Mouse (Mus musculus): ENCODE measurements around the gene Col27a1.

Col27a1 gene

GRCm38 (mm10) chr4:63314063-63314462, 100.3 kb downstream of the Col27a1 start:
- DNase-seq, result no peak

GRCm38 (mm10) chr4:63316076-63316746, 102.4 kb downstream of the Col27a1 start:
- DNase-seq, result peak; percentile 27

GRCm38 (mm10) chr4:63319566-63319965, 105.8 kb downstream of the Col27a1 start:
- DNase-seq, result peak; percentile 60

- no peak for DNase-seq
These were observed 109.5 kb downstream of the Col27a1 start for GRCm38 (mm10) chr4:63323275-63323815.

- DNase-seq, result no peak
These were observed 119.6 kb downstream of the Col27a1 start for GRCm38 (mm10) chr4:63333403-63333802.

- DNase-seq, result no peak
These were observed 124.7 kb downstream of the Col27a1 start for GRCm38 (mm10) chr4:63338414-63339076.

DNA sequence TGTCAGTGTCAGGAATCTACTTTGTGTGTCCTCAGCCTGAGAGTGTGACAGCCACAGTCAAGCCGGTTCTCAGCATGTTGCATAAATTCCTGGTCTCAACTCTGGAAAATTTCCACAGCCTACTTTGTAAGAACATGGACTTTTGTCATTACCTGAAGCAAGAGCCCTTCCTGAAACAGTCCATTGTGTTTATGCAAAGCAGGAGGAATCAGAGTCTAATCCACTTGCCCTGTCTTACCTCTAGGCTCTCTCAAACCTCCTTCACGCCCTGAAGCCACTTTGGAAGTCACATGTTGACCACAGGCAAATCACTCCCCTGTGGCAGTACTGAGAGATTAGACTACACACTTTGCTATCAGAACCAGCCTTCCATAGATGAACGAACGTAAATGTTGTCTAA, 128.7 kb downstream of the Col27a1 start:
- DNase-seq, result no peak

DNA sequence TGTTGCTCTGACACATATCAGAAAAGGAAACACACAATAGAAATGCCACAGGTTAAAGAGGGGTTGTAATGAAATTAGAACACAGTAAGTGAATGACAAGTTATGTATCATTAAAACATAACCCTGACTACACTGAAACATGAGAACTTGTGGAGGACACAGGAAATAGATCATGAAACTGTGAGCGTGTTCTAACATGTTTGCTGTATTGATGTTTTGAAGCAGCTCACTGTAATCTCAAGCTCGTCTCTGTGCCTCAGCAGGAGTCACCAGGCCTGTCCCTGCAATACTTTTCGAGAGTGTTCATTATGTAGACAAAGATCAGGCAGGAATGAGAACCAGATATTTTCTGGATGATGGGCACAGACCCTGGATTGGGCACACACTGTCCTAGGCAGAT, 129.8 kb downstream of the Col27a1 start:
- DNase-seq, result no peak

DNA sequence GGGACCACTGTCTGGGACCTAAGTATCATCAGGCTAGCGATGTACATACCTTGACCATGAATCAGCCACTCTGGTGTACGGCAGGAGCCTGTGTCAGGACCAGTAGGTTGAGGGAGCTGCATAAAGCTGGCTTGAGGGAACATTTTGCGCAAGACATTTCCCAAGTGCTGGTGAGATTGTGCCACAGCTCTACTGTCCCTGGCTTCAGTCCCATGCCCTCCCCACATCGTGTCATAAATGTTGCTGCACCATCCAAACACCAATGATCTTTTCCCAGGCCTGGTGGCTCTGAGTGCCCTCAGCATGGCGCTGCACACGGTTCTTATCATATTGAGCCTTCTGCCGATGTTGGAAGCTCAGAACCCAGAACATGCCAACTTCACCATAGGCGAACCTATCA, 130.5 kb downstream of the Col27a1 start, which contains the start of gene Orm1:
Orm1 (plus strand) TSS at position 266 of the 400 bp plus-strand sequence.
- DNase-seq, result no peak

GRCm38 (mm10) chr4:63345261-63345660, 131.5 kb downstream of the Col27a1 start:
- no peak for DNase-seq

DNA sequence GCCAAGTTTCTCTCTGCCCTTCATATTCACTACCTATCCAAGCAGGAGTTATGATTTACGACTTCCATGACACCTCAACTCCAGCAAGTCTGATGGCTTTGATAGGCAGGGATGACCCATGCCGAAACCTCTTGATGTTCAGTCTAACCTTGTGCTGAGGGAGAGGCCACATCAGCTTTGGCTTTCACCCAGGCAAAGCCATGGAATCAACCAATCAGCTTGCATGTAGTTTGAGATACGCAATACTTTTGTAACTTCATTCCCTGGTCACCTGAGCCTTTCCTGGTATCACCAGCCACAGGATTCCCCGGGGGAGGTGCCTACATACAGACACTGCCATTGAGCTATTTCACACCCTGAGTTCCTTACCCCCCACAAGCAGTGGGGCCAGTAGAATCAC, 132.9 kb downstream of the Col27a1 start:
- DNase-seq, result no peak

GRCm38 (mm10) chr4:63348524-63348923, 134.7 kb downstream of the Col27a1 start:
- peak; percentile 63 for DNase-seq

GRCm38 (mm10) chr4:63355877-63356665, 142.3 kb downstream of the Col27a1 start, which contains the start of gene Orm3:
Gene Orm3 (plus strand): TSS chr4:63356162.
- no peak for DNase-seq

DNA sequence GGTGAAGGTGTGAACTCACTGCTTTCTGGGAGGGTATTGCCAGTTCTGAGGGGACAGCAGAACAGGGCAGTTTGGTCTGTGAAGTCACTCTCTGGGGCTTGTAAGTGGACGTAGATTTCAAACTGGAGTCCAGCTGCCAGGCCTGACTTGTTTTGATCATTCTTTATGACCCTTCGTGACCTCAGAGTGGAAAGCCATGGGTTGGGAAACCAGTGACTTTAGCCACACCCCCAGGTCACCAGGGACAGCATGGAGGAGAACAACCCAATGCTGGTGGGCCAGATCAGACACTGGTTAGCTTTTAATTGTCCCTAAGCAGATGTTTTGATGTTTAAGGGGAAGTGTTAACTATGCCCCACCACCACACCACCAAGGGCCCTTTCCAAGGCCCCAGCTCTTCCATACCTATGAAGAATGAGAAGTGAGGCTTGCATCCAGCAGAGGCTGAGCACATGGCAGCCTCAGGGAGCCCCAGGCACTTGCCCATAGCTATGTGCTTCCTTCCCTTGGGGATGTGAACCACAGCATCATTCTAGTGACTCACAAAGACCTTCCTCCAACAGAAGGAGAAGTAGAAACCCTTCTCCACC, 143.3 kb downstream of the Col27a1 start:
- DNase-seq, result no peak

DNA sequence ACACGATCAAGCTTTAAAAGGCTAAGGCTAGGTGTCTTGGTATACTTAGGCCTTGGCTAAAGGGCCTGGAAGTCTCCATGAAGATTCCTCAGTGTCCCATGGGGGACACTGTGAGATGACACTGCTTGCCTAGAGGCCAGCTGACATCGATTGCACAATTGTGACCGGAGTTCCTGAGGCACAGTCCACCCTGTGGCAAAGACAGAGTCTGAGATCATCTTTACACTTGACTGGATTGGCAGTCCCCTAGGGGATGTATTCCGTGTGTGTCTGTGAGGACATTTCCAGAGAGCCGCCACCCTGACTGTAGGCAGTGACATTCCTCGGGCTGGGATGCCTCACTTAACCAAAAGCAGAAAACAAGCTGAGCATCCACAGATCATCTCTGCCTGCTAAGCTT, 146.1 kb downstream of the Col27a1 start:
- peak; percentile 43 for DNase-seq

DNA sequence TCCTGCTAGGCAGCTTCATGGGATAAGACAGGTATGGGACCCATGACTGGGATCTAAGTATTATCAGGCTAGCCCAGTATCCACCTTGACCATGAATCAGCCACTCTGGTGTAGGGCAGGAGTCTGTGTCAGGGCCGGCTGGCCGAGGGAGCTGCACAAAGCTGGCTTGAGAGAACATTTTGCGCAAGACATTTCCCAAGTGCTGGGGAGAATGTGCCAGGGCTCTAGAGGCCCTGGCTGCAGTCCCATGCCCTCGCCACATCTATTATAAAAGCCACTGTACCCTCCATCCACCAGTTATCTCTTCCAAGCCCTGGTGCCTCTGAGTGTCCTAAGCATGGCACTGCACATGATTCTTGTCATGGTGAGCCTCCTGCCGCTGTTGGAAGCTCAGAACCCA, 148.3 kb downstream of the Col27a1 start, which contains the start of gene Orm2:
Orm2 (plus strand) TSS at position 300 of the 400 bp plus-strand sequence.
- no peak for DNase-seq

GRCm38 (mm10) chr4:63368577-63368976, 154.8 kb downstream of the Col27a1 start:
- peak; percentile 80 for DNase-seq

DNA sequence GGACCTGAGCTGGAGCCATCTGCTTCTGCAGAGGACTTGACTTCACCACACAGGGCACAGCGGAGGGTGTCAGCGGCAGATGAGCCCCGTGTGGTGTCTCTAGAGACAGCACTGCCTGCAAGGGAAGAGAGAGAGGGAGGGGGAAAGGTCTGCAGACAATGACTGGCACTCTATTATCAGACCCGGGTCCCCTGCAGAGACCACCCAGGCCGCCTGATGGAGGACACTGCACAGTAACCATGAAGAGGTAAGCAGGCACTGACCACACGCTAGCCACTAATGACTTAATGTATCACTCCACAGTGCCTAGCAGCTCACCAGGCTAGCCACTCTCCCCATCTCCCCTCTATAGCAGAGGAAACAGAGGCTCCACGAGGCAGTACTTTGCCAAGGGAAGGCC, 157.1 kb downstream of the Col27a1 start:
- peak; percentile 65 for DNase-seq

DNA sequence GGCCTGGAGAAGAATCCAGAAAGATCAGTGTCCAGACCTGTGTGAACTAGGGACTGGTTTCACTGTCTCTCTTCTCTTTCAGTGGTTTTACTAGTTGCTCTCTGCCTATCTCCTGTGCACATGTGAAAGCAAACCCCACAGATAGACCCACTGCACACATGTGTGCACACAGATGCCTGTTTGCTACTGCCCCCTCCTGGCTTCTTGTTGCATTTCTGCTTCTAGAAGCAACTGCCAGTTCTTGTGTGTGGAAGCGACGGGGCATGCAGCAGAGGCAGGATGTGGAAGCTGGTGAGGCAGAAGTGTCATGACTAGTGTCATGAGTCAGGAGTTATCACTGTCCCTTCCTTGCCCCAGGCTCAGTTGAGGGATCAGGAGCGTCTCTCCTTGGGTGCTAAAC, 158.1 kb downstream of the Col27a1 start:
- DNase-seq, result peak; percentile 68

DNA sequence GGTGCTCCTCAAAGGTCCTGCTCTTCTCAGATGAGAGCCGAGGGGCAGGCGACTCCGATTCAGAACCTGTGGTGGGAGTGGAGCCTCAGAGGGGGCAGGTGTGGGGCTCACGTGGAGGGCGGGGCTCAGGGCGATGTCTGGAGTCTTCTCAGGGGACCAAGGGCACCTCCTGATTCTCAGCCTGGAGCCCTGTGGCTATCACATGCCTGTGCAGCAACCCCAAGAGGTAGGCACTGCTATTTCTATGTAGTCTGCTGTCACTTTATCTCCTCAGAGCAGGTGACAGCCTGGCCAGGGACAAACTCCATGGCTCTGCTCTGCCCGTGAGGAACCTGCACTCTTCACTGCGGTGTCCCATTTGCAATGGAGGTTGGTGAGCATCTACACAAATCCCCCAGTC, 159.6 kb downstream of the Col27a1 start:
- no peak for DNase-seq

DNA sequence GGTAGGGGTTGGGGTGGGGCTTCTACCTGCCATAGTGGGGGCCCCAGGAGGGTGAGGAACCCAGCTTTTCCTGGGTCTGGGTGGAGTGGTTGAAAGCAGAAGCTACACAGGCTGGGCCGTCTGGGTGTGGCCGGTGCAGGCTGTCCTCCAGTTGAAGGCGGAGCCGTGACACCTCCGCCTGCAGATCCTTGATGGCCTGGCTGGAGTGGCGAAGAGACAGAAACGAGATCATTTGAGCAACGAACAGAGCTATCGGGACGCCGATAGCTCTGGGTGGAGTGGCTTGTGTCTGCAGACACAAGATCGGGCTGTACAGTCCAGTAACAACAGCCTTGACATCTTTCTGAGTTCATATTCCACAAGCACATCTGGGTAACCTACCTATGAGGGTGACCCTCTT, 160.5 kb downstream of the Col27a1 start:
- DNase-seq, result no peak

GRCm38 (mm10) chr4:63375367-63375766, 161.6 kb downstream of the Col27a1 start:
- DNase-seq, result no peak

- no peak for DNase-seq
These were observed 163.7 kb downstream of the Col27a1 start for GRCm38 (mm10) chr4:63377483-63377882.

All from retina, postnatal 1 day (tissue).